ENCODE assay signal across 10 mouse cellular contexts in the genomic region with DNA sequence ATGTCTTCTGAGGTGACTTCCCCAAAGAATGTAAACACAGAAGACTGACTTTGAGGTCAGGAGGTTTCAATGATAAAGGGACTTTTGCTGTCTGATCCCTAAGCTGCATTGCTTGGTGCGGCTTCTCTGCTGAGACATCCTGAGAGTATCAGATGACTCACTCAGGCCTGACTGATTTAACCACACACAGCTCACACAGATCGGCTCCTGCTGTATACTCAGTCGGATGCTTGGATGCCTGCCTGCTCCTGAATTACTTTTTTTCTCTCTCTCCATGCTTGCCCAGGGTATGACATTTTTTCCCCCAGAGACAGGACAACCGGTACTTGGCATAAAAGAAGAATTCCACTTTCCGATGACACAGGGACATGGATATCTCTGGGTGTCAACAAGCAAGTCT.
DNase-seq lines count a peak whose midpoint lies in the region; ATAC-seq lines count a peak whose summit lies in the region.
"Had no signal": no experiment of that assay in that cellular context is flagged by ENCODE, and none has a peak within 500 bp of the region (broad histone marks: within the 10 kb centered on the region; RNA-seq: fewer than 3 reads in every experiment).

No protein-coding gene starts in this region.

- peak; percentile 31 for DNase-seq in adrenal gland, adult 2 months
- DNase-seq in adrenal gland, postnatal 4 days (ENCODE audit: low spot score in 2 of 2): no peak
- DNase-seq in right cerebral cortex, adult 2 months (ENCODE audit: low spot score in 2 of 2): peak; percentile 24 to 32
- no peak for DNase-seq in right cerebral cortex, postnatal 10 days (ENCODE audit: low spot score in 2 of 2)
- DNase-seq in cerebellum, postnatal 14 days: peak; percentile 23 to 42
- peak; percentile 18 for DNase-seq in thymus, postnatal 14 days
- no peak for DNase-seq in kidney, postnatal 36 days
- DNase-seq: heart, postnatal 36 days; midbrain, embryonic 14.5 days had no signal

- ATAC-seq in erythroid progenitor cell, adult 5-6 weeks (replicated peaks; ENCODE audit: low FRiP score, poor library complexity, severe bottlenecking): no peak

Comparison
In these comparisons a context has a peak if more than half of its experiments do, and no peak if none do; other contexts are left out.
1. DNase-seq: peak in adrenal gland, adult 2 months (single experiment), right cerebral cortex, adult 2 months (2 of 2), cerebellum, postnatal 14 days (2 of 2) and thymus, postnatal 14 days (single experiment); none in adrenal gland, postnatal 4 days (0 of 2), right cerebral cortex, postnatal 10 days (0 of 2) and kidney, postnatal 36 days (0 of 2).